Mouse (Mus musculus) kidney, adult 2 months (tissue): ENCODE measurements around the gene Cox7a2l.

Experiments
- CTCF ChIP-seq: fragments of 200-500 bp; conservative IDR thresholded peaks from 2 replicates; pipeline ENCODE4 v1.5.1; 2011; ENCODE audit warnings: low read depth, mild to moderate bottlenecking, control low read depth, low read length, moderate library complexity, mixed read lengths; ENCODE audit not compliant: insufficient read depth, insufficient read length
- POLR2A ChIP-seq: fragments of 200-500 bp; IDR thresholded peaks from one replicate; pipeline ENCODE4 v1.6.1; 2011; ENCODE audit warnings: low read depth, low read length, control low read depth

DNA sequence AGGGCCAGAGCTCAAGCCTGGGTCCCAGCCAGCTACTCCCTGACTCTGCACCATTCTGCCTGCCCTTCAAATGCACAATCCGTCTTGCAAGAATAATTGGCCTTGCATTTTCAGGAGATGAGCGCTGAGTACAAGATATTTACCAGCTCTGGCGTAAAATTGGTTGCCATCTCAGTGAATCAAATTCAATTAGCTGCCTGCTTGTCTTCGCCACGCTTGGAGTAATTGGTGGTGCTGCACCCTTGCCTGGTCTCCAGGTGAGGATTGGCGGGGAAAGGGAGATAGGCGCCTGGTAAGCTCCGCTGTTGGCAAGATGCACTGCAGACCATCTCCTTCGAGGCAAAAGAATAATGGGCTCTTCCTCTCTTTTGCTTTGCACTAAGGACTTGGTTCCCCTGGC lies 21.0 kb upstream of the Cox7a2l start:
- TF ChIP-seq CTCF (no peak), POLR2A (no peak)
